Mouse (Mus musculus): ENCODE measurements around the gene Aup1.

Gene Aup1

DNA sequence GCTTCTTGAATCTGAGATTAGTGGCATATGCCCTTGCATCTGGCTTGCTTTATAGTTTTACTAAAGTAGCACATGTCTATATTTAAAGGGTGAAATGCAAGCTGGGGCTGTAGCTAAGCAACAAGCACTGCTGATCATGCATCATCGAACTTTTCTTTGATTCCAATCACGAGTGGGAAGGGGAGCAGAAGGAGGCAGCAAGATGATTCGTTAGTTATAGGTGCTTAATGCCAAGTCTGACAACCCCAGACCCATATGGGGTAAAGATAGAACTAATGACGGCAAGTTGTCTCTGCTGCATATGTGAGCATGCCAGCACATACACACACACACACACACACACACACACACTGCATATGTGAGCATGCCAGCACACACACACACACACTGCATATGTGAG lies 49.8 kb downstream of the Aup1 start:
- DNase-seq (ENCODE audit: low spot score) = no peak

Measured in ovary, postnatal 14 days (tissue).